Mouse (Mus musculus) testis, adult 2 months (tissue): ENCODE measurements around the gene Aoah.

Experiments used
- CTCF ChIP-seq: fragments of 200-500 bp; IDR thresholded peaks from 2 replicates; pipeline ENCODE4 v1.5.1; 2012; ENCODE audit warnings: low read depth, mild to moderate bottlenecking, inconsistent platforms, low read length, moderate library complexity; ENCODE audit not compliant: control insufficient read depth, insufficient read depth, insufficient replicate concordance
- POLR2A ChIP-seq: fragments of 200-500 bp; IDR thresholded peaks from 2 replicates; pipeline ENCODE4 v1.6.1; 2012; ENCODE audit warnings: low read depth, mild to moderate bottlenecking, inconsistent platforms, low read length, moderate library complexity; ENCODE audit not compliant: control insufficient read depth

DNA sequence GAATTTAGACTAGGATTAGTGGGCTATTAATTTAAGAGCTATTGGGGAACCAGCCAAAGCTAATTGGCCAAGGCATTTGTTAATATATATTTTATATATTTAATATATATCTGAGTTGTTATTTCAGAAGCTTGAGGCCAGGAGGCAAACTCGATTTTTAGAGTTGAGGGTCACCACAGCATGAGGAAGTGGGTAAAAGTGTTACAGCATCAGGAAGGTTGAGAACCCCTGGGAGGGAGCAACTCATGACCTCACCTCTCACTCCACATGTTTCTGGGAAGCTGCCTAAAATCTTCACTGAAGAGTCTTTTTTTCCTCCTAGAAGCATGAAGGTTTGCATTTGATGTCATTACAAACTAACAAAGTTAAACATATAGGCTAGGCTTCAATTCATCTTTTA, 39.1 kb upstream of the Aoah start:
- TF ChIP-seq POLR2A = no peak
- TF ChIP-seq CTCF = no peak
